Mouse (Mus musculus): Measurements from ENCODE around the gene Trim24.

DNA sequence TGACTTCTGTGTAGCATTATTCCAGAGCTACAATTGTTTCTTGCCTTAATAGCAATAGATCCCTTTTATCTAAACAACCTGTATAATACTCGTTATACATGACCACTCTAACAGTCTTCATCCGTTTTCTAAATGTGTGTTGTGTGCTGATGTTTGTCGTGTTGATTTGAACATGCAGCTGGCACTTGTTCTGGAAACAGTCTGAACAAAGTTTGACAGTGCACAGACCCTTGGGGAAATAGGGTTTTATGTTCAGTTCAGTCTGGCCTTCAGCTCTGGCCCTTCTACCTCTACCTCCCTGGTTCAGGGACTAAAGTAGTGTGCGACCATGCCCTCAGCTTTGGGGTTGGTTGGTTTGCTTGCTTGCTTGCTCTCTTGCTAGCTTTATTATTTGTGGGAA lies 96.8 kb downstream of the Trim24 start:
- TF ChIP-seq POLR2A (IDR thresholded peaks at IDR 0.05; ENCODE audit: borderline replicate concordance, low read depth, low read length) (no peak), CTCF (IDR thresholded peaks at IDR 0.05; ENCODE audit: low read depth, low read length) (no peak)

Data from bone marrow macrophage, adult 2 months (primary cell).